Mouse (Mus musculus) adrenal gland, postnatal 14 days (tissue): Measurements from ENCODE around the gene Gm28053. TPM values are rescaled to one million over a fixed set of nuclear protein-coding genes. Genes with fewer than 3 reads are reported as not detected.

Experiments
- DNase-seq: peaks from one replicate; pipeline ENCODE4 v3.0.0; 2021; ENCODE audit warnings: mixed read lengths
- total RNA-seq: library from RNA; stranded (reverse); gene quantifications from 2 replicates; pipeline ENCODE4 v1.2.3, GENCODE M21; 2021

The Gm28053 gene
- total RNA-seq, 1 experiment from 2014 or later, result 4.9 TPM

GRCm38 (mm10) chr6:48741711-48742206 lies 23.4 kb downstream of the Gm28053 start:
- no peak for DNase-seq

- DNase-seq, result peak; percentile 48
Measured at GRCm38 (mm10) chr6:48742422-48743351, 24.3 kb downstream of the Gm28053 start.

- DNase-seq, result no peak
Measured at GRCm38 (mm10) chr6:48745490-48745889, 27.1 kb downstream of the Gm28053 start.

- DNase-seq, result peak; percentile 75
Measured at GRCm38 (mm10) chr6:48745959-48746889, 27.8 kb downstream of the Gm28053 start, which contains the start of gene Gimap5. Gimap5 (plus strand) TSS chr6:48746197.

- DNase-seq, result peak; percentile 31
Measured at GRCm38 (mm10) chr6:48747091-48747966, 28.9 kb downstream of the Gm28053 start.

- no peak for DNase-seq
Measured at GRCm38 (mm10) chr6:48763567-48764270, 45.3 kb downstream of the Gm28053 start.

GRCm38 (mm10) chr6:48764496-48764895 lies 46.1 kb downstream of the Gm28053 start:
- peak; percentile 33 for DNase-seq

- no peak for DNase-seq
Measured at GRCm38 (mm10) chr6:48768178-48768869, 49.9 kb downstream of the Gm28053 start.

- DNase-seq, result no peak
Measured at GRCm38 (mm10) chr6:48768933-48769332, 50.5 kb downstream of the Gm28053 start.

GRCm38 (mm10) chr6:48770696-48771095 lies 52.3 kb downstream of the Gm28053 start, which contains the start of gene Gimap3:
Gimap3 (minus strand) TSS chr6:48770851.
- DNase-seq, result no peak

- peak; percentile 90 for DNase-seq
Measured at GRCm38 (mm10) chr6:48772030-48772429, 53.6 kb downstream of the Gm28053 start.

- no peak for DNase-seq
Measured at GRCm38 (mm10) chr6:48784406-48784805, 66.0 kb downstream of the Gm28053 start.

GRCm38 (mm10) chr6:48785189-48785588 lies 66.8 kb downstream of the Gm28053 start:
- DNase-seq, result peak; percentile 57

GRCm38 (mm10) chr6:48785601-48786000 lies 67.2 kb downstream of the Gm28053 start:
- no peak for DNase-seq

- no peak for DNase-seq
Measured at GRCm38 (mm10) chr6:48787867-48788266, 69.5 kb downstream of the Gm28053 start.

- no peak for DNase-seq
Measured at GRCm38 (mm10) chr6:48801897-48802296, 83.5 kb downstream of the Gm28053 start.
